Mouse (Mus musculus) right cerebral cortex, postnatal 14 days (tissue): Measurements from ENCODE around the gene Tsfm.
"Not testable (repeated sequence)": the region's sequence is repeated elsewhere in the genome, so short reads cannot be mapped to it uniquely, and the experiment has no call there.

Experiments used
- DNase-seq: peaks from one replicate; pipeline ENCODE4 v3.0.0; 2022

Gene Tsfm

GRCm38 (mm10) chr10:127030336-127031296 is at the start of gene Tsfm:
TSS of gene Tsfm (minus strand) at chr10:127030840.
- DNase-seq = peak; percentile 97

DNA sequence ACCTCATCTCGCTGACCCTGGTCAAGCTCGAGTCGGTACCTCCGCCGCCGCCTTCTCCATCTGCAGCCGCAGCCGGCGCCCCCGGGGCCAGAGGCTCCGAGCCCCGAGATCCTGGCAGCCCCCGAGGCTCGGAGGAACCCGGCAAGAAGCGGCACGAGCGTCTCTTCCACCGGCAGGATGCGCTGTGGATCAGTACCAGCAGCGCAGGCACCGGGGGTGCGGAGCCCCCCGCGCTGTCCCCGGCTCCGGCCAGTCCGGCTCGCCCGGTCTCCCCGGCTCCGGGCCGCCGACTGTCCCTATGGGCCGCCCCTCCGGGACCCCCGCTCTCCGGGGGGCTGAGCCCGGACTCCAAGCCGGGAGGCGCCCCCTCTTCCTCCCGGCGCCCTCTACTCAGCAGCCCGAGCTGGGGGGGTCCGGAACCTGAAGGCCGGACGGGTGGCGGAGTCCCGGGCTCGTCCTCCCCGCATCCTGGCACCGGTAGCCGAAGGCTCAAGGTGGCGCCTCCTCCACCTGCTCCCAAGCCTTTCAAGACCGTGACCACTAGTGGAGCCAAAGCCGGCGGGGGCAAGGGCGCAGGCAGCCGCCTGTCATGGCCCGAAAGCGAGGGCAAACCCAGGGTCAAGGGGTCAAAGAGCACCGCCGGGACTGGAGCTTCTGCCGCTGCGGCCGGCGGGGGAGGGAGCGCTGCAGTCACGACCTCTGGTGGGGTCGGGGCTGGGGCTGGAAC is 49.2 kb upstream of the Tsfm start:
- peak; percentile 65 for DNase-seq

- peak; percentile 68 for DNase-seq
These were observed 48.3 kb upstream of the Tsfm start for GRCm38 (mm10) chr10:127078677-127079575.

DNA sequence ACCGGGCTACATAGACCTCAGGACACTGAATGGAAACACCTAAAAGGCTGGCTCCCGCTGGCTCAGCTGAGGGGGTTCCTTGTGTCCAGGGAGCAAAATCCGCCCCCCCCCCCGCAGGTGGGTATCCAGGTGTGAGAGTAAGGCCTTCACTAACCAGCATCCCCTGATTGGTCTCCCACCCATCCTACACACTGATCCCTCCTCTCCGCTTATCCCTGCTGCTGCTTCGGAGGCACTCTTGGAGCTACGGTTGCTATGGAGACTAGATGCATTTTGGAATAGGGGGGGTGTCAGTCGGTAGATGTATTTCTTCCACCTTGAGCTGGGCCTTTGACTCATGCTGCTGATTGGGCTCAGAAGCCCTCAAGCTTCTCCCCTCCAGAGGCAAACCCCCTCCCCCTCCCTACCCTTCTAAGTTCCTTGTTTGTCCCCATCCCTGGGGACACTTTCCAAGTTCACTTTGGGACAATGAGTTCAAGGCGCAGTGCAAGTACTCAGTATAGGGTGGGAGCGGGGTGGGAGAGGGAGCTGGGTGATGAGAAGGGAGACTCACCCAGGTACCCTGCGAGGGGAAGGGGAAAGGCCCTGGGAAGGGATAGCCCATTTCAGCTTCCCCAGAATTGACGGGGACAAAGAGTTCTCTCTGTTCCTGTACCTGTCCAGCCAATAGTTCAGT is 47.5 kb upstream of the Tsfm start:
- peak; percentile 33 for DNase-seq

DNA sequence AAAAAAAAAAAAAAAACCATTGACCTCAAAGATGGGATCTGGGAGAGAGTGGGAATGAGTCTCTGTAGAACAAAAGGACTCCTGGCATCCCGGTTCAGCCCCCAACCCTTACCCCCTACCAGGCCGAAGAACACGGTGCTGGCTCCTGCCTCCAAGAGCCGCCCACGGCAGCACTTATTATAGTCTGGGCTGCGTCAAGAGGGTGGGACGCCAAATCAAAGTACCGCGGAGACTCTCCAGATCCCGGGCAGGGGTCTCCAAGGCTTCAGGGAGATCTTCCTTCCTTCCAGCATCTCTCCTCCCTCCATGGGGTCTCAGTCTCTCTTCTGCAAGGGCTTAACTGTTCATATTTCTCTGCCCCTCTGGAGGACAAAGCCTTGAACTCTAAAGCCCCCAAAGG is 46.9 kb upstream of the Tsfm start:
- peak; percentile 58 for DNase-seq

DNA sequence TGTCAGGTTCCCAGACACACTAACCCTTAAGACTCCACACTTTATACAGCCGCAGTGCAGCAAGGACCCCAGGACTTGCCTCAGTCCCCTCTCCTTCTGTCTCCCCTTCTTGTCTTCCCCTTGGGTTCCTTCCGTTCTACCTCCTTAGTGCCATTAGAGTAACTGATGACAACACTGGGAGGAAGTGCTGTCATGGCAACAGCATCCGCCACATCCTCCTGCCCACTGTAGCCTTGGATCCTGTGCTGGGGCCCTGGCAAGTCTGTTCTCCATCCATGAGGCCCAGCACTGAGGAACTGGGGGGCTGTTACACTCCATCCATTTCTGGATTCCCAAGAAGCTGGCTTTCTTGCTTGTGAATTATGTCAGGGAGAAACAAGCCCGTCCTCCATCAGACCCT is 45.4 kb upstream of the Tsfm start:
- DNase-seq = no peak

GRCm38 (mm10) chr10:127075651-127076050 is 45.0 kb upstream of the Tsfm start:
- DNase-seq = no peak

DNA sequence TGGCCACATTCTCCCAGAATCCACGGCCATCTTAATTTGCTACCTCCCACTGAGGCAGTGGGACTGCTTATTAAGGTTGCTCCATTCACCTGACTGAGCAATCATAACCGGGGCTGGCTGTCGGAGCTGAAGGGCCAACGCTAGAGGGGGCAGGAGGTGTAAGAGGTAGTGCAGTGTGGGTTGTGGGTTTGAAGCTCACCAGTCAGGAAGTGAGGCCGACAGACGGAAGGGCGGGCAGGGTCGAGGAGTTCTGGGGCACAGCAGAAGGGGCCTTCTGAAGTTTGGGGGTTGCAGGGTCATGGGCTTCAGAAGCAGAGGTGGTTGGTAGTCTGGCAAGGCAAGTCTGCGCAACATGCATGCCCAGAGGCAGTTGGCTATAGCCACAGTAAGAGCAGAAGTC is 44.4 kb upstream of the Tsfm start, which contains the start of gene Agap2:
TSS of gene Agap2 (plus strand) at position 205 of the 400 bp plus-strand sequence.
- no peak for DNase-seq

GRCm38 (mm10) chr10:127073981-127074380 is 43.3 kb upstream of the Tsfm start:
- DNase-seq = no peak

GRCm38 (mm10) chr10:127072969-127073368 is 42.3 kb upstream of the Tsfm start:
- not testable (repeated sequence) for DNase-seq

GRCm38 (mm10) chr10:127072270-127072669 is 41.6 kb upstream of the Tsfm start:
- DNase-seq = not testable (repeated sequence)

DNA sequence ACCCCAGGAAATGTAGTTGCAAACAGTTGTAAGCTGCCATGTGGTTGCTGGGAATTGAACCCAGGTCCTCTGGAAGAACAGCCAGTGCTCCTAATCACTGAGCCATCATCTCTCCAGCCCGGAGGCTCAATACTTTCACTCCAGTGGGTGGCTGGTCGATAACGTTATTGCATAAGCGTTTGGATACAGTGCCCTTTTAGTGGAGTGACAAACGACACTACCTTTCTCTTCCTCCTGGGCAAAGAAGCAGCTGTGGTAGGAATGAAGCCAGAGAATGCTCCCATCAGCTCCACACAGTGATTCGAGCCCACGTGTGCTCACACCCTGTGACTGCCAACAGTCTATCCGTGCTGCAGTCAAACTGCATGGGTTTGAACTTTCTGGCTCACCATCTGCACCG is 40.6 kb upstream of the Tsfm start:
- DNase-seq = no peak

DNA sequence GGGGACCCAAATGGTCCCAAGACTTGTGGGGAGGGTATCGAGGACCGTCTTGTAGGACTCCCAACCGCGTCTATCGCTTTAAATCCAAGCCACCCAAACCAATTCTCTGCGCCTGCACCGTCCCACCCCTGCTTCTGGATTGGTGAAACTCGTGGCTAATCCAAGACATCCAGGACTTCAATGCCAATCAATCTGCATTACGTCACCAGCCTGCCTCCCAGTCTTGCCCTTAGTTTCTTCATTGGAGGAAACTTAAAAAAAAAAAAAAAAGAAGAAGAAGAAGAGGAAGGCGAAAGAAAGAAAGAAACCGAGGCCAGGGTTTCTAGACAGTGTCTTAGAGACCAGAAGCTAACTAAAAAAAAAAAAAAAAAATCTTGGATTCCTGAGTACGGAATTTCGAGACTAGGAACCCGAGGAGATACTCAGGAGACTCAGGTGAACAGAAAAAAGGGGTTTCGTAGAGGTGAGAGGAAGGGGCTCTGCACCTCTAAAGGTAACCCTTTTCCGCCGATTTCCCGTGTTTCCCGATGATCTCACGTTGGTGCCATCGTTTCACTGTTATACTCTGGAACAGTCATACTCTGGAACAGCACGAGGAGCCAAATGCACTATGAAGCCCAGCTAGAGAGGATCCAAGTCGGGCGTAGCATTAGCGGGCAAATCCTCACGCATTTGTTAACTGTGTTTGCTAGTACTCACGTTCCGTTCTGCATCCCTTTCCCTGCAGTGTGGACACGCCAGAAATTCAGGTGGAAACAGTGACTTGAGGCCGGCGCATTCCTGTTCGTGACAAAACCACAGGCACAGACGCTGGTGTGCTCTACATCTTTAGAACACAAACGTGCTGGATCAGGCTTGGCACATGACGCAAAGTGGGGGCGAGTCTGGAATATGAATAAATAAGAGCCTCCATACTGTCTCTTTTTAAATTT is 39.8 kb upstream of the Tsfm start, which contains the start of gene Tspan31:
TSS of gene Tspan31 (minus strand) at position 75 of the 932 bp plus-strand sequence.
- DNase-seq = peak; percentile 79

- DNase-seq = no peak
These were observed 38.9 kb upstream of the Tsfm start for GRCm38 (mm10) chr10:127069281-127070189.

- no peak for DNase-seq
These were observed 37.9 kb upstream of the Tsfm start for GRCm38 (mm10) chr10:127068360-127069038.

DNA sequence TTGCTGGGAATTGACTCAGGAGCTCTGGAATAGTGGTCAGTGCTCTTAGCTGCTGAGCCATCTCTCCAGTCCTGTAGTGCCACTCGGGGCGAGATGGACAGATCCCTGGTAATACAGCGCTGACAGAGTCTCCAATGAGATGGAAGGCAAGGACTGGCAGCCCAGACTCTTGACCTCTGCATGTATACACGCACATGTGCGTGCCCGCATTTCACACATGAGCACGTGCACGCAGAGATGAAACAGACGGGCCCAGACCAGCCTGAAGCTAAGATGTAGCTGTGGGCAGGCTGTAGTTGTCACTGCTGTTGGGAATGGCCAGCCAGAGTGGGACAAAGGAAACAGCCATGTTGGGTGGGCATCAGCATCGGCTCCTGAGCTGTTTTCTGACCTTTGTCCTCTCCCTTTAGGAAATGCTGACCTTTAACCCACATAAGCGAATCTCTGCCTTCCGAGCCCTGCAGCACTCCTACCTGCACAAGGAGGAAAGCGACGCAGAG is 35.9 kb upstream of the Tsfm start:
- no peak for DNase-seq

DNA sequence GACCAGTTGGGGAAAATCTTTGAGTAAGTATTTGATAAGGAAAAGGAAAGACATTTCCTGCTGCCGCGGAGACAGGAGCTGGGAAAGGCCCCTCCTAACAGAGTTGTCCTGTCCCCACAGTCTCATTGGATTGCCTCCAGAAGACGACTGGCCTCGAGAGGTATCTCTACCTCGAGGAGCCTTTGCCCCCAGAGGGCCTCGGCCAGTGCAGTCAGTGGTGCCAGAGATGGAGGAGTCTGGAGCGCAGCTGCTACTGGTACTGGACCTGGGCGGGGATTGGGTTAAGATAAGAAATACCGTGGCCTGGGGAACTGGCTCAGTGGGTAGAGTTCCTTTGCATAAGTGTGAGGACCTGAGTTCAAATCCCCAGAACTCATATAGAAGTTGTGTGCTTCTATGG is 35.3 kb upstream of the Tsfm start:
- no peak for DNase-seq

- DNase-seq = no peak
These were observed 33.6 kb upstream of the Tsfm start for GRCm38 (mm10) chr10:127063913-127064870.
